Mouse (Mus musculus): ENCODE data around the gene Spef1.
"Not testable (repeated sequence)": the region's sequence is repeated elsewhere in the genome, so short reads cannot be mapped to it uniquely, and the experiment has no call there.

Gene Spef1

GRCm38 (mm10) chr2:131186771-131187601, at the start of gene Spef1, which contains the start of gene Cdc25b:
Spef1 (minus strand) TSS chr2:131187282.
Cdc25b (plus strand) TSS chr2:131186949.
- DNase-seq (ENCODE audit: low spot score) = peak; percentile 90

GRCm38 (mm10) chr2:131234970-131235635, 48.0 kb upstream of the Spef1 start:
- DNase-seq (ENCODE audit: low spot score) = no peak

- DNase-seq (ENCODE audit: low spot score) = peak; percentile 32
These were observed 47.1 kb upstream of the Spef1 start for GRCm38 (mm10) chr2:131234127-131234650.

GRCm38 (mm10) chr2:131233307-131234126, 46.4 kb upstream of the Spef1 start, which contains the start of gene Mavs:
Mavs (plus strand) TSS chr2:131234063.
- DNase-seq (ENCODE audit: low spot score) = peak; percentile 96

GRCm38 (mm10) chr2:131232558-131232957, 45.5 kb upstream of the Spef1 start:
- DNase-seq (ENCODE audit: low spot score) = no peak

GRCm38 (mm10) chr2:131227243-131227642, 40.2 kb upstream of the Spef1 start:
- no peak for DNase-seq (ENCODE audit: low spot score)

GRCm38 (mm10) chr2:131226669-131227068, 39.6 kb upstream of the Spef1 start:
- not testable (repeated sequence) for DNase-seq (ENCODE audit: low spot score)

- DNase-seq (ENCODE audit: low spot score) = no peak
These were observed 38.1 kb upstream of the Spef1 start for GRCm38 (mm10) chr2:131225178-131225577.

- no peak for DNase-seq (ENCODE audit: low spot score)
These were observed 36.5 kb upstream of the Spef1 start for GRCm38 (mm10) chr2:131223569-131223968.

- DNase-seq (ENCODE audit: low spot score) = no peak
These were observed 35.5 kb upstream of the Spef1 start for GRCm38 (mm10) chr2:131222562-131222961.

GRCm38 (mm10) chr2:131221853-131222515, 34.9 kb upstream of the Spef1 start:
- DNase-seq (ENCODE audit: low spot score) = no peak

- no peak for DNase-seq (ENCODE audit: low spot score)
These were observed 32.9 kb upstream of the Spef1 start for GRCm38 (mm10) chr2:131220030-131220429.

- no peak for DNase-seq (ENCODE audit: low spot score)
These were observed 29.1 kb upstream of the Spef1 start for GRCm38 (mm10) chr2:131215941-131216858.

GRCm38 (mm10) chr2:131213773-131214172, 26.7 kb upstream of the Spef1 start:
- no peak for DNase-seq (ENCODE audit: low spot score)

- no peak for DNase-seq (ENCODE audit: low spot score)
These were observed 24.0 kb upstream of the Spef1 start for GRCm38 (mm10) chr2:131211026-131211615.

- peak; percentile 95 for DNase-seq (ENCODE audit: low spot score)
These were observed 23.1 kb upstream of the Spef1 start for GRCm38 (mm10) chr2:131209969-131210792.

- DNase-seq (ENCODE audit: low spot score) = no peak
These were observed 22.2 kb upstream of the Spef1 start for GRCm38 (mm10) chr2:131209125-131209795.

- no peak for DNase-seq (ENCODE audit: low spot score)
These were observed 21.3 kb upstream of the Spef1 start for GRCm38 (mm10) chr2:131208356-131208755.
